Mouse (Mus musculus) fibroblast of lung, adult 2 months (primary cell): ENCODE data around the gene Vwa5b1.

ENCODE experiments used
- DNase-seq: peaks from one replicate; pipeline ENCODE4 v3.0.0-alpha.2; 2011; ENCODE audit warnings: low read depth

Gene Vwa5b1

DNA sequence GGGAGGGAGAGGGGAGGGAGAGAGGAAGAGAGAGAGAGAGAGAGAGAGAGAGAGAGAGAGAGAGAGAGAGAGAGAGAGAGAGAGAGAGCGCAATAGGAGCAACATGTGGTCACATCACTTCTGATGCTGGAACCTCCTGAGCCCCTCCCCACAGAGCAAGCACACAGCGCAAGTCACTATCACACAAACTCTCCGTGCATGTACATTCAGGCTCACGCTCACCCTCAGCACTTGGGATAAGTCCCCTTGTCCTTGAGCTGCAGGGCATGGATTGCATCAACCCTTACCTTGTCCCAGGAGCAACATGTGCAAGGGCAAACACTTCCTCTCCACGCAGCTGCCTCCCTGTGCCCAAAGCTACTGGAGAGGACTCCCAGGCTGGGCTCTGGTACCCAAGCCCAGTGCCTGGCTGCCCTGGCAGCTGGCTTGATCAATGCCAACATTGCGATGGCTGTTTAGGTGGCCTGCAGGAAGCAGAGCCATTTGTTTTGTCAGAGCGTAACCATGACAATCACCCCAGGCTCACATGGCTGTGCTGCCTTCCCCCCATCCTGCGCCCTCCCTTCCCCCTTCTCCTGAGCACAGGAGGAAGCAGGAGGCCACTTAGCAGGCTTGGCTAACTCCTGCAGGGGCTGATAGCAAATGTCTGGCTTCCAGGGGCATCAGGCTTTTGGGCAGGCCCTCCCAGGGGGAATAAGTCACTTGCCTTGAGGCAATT is at the start of gene Vwa5b1:
Vwa5b1 (minus strand) TSS at position 457 of the 718 bp plus-strand sequence.
- no peak for DNase-seq

DNA sequence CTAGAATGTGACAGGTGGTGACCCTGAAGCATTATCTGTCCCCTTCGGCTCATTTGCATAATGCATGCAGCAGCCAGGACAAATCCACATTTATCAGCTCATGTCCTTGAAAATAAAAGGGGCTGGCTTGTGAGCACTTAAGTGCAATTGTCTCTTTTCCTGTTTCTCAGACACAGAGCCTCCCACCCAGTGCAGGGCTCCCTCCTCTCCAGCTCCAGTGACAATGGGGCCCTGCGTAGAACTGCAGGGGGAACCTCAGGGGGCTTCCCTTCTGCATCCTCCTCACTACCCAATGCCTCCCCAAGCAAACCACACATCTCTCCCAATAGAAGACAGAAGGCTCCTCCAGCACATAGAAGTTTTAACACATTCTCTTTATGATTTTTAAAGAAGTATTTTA is 47.1 kb upstream of the Vwa5b1 start:
- no peak for DNase-seq

DNA sequence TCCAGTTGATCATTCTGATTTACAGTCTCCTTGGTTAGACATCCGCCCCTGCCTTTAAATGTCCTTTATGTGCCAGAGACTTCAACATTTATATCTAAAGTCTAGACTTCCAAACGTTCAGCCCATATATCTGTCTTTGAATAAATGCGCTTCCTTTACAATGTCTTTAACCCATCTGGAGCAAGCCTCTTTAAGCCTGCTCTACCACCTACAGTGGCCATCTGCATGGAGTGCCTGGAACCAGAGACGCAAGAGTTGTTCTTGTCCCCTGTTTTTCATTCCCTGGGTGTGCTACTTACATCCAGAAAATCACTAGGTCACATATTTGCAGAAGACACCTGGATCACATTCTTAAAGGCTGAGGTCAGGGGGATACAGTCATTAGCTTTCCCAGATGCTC is 44.4 kb upstream of the Vwa5b1 start:
- no peak for DNase-seq

DNA sequence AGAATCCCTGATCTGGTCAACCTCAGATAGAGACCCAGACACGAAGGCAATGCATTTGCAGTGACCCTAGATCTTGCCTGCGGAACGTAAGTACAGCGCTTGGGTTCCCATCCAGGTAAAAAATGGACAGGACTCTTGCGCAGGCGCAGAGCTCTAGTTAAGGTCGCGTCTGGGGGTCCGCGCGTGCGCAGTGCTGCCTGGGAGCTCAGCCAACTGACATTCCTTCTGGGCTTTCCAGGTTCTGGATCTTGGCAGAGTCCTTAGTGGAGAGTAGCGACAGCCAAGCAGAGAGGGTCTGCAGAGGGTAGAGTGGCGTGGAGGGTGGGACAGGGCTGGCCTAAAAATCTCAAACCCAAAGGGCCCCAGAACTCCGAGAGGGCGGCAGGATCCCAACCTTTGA is 41.9 kb upstream of the Vwa5b1 start:
- no peak for DNase-seq

DNA sequence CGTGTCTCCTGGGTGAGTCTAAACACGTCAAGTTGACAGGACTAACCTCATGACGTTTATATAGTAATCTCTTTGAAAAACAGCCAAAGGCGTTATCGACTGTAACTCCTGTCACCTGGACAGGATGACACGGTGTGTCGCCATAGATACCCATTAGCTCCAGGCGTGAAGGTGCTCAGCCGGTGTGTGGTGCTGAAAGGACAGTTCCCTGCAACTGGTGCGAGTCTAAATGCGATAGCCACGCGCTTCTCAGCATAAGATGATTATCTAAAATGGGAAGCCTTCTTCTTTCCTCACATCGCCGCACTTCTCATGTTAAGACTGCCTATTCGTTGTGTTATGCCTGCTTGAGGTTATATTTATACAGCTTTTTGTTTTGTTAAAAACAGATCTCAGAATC is 40.8 kb upstream of the Vwa5b1 start:
- DNase-seq = no peak

- DNase-seq = no peak
Measured at GRCm38 (mm10) chr4:138672160-138672559, 36.5 kb upstream of the Vwa5b1 start.

DNA sequence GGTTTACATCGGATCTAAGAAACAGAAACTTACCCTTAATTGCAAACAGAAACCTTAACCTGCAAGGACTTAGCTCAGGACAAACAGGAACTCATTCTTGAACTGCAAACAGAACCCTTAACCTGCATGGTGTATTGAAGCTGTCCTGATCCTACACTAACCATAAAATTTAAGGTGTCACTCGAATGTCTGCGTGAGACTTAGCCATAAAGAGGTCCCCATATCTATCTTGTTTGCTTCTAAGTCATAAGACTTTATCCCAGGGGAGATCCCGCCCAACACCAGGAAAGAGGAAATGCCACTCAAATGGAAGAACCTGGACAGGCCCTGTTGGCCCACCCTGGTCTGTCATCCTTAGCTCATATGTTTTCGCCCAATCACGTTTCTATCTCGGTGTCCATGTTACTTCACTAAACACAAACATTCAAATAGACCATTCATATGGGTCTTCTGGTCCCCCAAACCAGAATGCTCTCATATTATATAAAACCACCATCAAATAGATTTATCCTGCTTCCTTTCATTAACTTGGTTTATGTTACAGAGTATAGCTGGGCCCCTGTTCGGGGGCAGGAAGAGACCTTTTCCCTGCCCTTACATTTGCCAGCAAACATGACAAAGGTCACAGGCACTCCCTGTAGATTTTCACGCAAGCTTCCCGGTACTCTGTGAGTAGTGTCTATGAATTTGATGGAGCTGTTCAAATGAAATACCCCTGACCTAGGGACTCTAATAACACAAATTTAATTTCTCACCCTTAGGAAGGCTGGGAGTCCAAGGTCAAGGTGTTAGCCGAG is 34.6 kb upstream of the Vwa5b1 start:
- no peak for DNase-seq

DNA sequence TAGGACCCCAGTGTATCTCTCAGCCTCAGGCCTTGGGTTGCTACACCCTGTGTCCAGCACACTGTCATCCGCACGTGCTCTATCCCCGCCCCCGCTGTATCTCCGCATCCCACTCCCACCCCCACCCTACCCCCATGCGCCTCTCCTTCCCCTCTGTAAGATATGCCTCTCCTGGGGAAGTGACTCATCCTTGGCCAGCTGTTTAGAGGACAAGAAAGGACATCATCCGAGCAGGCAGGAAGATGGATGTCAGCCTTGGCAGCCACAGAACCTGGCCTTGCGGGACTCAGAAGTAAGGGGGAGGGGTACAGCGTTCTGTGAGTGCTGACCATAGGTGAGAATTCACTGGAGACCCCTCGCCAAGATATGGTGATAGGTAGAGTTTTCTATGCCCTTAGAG is 30.8 kb upstream of the Vwa5b1 start:
- DNase-seq = no peak

- no peak for DNase-seq
Measured at GRCm38 (mm10) chr4:138659936-138660602, 24.4 kb upstream of the Vwa5b1 start.

GRCm38 (mm10) chr4:138653056-138653455 is 17.4 kb upstream of the Vwa5b1 start:
- DNase-seq = no peak

- no peak for DNase-seq
Measured at GRCm38 (mm10) chr4:138651881-138652280, 16.2 kb upstream of the Vwa5b1 start.

DNA sequence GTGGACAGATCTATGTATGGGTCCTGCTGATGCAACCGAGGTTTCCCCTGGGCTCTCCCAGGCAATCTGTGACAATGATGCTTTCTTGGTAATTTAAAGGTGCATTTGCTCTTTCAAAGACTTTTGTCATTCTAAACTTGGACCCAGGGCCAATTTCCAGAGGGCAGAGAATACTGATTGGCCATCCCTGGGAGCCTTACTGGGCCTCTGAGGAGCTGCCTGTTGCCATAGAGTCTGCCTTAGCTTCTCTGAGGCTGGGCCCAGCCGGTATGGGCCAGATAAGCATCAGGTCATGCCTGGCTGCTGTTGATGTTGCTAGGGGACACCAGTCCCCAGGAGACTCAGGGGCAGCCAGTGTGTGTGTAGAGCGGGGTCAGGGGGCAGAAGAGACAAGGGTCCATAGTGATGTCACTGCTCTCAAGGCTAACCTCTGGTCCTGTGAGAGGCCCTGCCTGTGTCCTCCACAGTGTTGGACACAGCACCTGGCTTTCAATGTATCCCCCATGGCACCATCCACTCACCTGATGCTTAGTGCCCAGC is 12.5 kb upstream of the Vwa5b1 start:
- DNase-seq = no peak

DNA sequence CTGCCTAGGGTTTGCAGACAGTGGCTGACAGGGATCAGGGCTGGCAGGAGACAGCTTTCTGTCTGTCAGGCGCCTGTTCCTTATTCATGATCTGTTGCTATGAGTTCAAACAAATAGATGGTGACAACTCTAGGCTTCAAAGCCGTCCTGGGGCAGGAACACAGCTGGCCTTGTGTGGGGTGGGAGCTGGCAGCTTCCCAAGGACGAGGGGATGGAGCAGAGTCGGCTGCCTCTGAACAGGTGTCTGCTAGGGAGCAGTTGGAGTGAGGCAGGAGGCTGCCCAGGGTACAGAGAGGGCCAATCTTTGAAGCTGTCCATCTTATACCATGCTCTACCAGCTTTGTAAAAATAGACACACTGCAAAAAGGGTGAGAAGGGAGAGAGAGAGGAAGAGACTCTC is 6.6 kb upstream of the Vwa5b1 start:
- no peak for DNase-seq

DNA sequence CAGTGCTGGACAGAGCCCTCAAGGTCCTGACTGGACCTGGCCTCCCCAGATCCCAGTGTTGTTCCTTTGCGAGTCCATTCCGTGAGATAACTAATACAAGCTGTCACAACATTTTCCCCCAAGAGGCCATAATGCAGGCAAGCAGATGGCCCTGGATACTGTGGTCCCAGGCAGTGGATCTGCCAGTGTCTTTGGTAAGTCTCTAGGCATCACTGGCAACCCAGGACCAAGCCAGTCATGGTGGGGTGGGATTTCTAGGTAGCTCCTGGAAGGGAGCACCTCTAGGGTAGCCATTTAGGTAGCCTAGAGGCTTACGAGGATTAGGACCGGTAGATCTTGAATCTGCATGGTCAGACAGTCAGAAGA is 445 bp upstream of the Vwa5b1 start:
- DNase-seq = no peak

DNA sequence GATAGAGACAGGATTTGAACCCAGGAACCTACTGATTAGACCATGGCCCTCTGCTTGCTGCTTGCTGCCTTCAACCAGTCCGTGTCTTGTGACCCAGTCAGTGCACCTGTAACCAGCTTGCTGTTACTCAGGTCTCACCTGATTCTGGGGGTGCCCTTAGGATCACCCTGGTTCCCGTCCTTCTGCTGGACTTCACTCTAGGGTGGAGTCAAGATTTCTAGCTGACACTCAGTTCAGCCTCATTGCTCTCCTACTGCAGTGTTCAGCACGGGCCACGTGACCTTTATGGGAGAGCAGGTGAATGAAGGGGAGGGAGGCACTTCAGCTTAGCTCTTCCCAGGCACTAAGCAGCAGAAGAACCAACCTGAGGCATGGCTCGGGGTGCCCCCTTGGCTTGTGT is 7.4 kb downstream of the Vwa5b1 start:
- DNase-seq = no peak

GRCm38 (mm10) chr4:138614454-138614853 is 21.2 kb downstream of the Vwa5b1 start:
- no peak for DNase-seq

DNA sequence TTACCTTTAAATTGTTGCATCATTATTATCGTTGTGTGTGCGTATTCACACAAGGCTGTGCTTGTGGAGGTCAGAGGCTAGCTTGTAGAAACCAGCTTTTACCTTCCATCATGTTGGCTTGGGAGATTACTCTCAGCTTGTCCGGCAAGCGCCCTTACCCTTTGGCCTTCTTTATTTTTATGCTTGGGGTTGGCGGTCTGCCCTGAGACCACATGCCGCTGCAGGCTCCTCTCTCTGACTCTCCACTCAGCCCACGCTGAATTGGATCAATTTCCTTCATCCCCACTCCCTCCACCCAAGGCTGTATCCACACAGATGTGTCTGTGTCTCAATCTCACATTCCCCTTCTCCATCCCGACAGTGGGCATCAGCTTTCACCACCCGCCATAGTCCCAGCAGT is 33.8 kb downstream of the Vwa5b1 start:
- no peak for DNase-seq

DNA sequence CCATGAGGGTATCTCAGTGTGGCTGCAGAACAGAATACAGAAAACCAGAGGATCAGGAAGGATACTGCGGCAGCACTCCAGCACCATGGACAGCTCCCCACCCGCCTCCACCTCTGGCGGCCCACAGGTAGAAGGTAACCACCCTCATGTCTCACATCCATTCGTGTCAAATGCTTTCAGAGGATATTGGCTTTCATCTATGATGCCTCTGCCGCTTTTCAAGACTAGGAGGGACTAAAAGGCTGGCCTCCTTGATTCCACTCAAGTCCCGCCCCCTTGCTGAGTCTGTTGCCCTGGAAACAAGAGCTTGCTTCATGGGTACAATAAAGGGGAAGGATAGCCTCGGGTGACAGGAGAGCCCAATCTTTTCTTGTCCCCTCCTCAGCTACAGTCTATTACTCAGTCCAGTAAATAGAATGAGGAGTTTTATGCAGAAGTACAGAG is 37.8 kb downstream of the Vwa5b1 start:
- no peak for DNase-seq

GRCm38 (mm10) chr4:138596391-138597130 is 39.1 kb downstream of the Vwa5b1 start:
- no peak for DNase-seq

DNA sequence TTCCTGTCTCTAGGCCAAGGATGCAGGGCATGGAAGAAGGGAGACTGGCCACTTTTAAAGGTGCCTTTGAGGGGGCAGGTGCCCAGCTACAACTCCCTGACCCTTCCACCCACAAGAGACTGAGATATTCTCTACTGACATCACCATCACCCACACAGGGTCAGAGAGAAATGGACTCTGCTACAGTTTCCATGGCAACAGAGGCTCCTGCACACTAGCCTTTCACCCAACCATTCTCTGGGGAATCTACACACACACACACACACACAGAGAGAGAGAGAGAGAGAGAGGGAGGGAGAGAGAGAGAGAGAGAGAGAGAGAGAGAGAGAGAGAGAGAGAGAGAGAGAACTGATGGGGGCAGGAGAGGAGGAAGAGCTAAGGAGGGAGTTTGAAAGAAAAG is 50.7 kb downstream of the Vwa5b1 start:
- DNase-seq = no peak

DNA sequence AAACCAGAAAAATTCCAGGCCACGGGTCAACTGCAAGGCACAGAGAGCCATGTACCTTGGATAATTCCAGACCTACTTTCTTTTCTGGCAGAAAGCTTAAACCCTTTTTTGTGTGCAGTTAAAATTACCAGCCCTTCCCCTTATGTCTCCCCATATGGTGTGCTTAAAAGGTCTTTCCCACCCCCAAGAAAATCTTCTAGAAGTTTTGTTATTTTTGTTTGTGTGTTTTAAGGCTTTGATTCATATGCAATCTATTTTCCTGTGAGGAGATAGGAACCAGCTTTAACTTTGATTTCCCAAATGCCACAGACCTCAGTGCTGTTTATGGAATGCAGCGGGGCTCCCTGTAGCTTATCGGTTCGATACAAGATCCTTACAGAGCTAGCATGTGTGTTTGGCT is 53.2 kb downstream of the Vwa5b1 start:
- no peak for DNase-seq

GRCm38 (mm10) chr4:138578406-138578805 is 57.3 kb downstream of the Vwa5b1 start:
- DNase-seq = no peak
